Comparison of ENCODE assay signal across 8 mouse cellular contexts in genomic region chr8:91070275-91070859, GRCm38 (mm10). TPM values are rescaled to one million over a fixed set of nuclear protein-coding genes. Genes with fewer than 3 reads are reported as not detected.
DNase-seq lines count a peak whose midpoint lies in the region; ATAC-seq and TF ChIP-seq lines count a peak whose summit lies in the region.

No protein-coding gene starts in this region.

- peak overlapping the region; percentile 90 for H3K4me3 ChIP-seq in forebrain, embryonic 10.5 days
- H3K4me3 ChIP-seq in heart, embryonic 14.5 days (ENCODE audit: control insufficient read depth in 1 of 2, insufficient read depth in 1 of 2, low read depth in 1 of 2, low read length in 2 of 2): peak overlapping the region; percentile 78 to 94
- H3K4me3 ChIP-seq in liver, embryonic 11.5 days (ENCODE audit: low read depth, low read length): peak overlapping the region; percentile 76
- H3K4me3 ChIP-seq in myocyte: peak overlapping the region; percentile 79
- H3K4me3 ChIP-seq in stomach, embryonic 14.5 days (ENCODE audit: low read depth, low read length): peak overlapping the region; percentile 94

- DNase-seq in brain, embryonic 18.5 days (ENCODE audit: low read depth, low spot score): peak; percentile 37
- peak; percentile 60 for DNase-seq in forebrain, embryonic 10.5 days (ENCODE audit: extremely low spot score, low spot score)
- peak; percentile 86 for DNase-seq in kidney, postnatal 10 days
- peak; percentile 71 for DNase-seq in liver, embryonic 11.5 days (ENCODE audit: low spot score)

- TF ChIP-seq POLR2A in myocyte (IDR thresholded peaks at IDR 0.05; ENCODE audit: insufficient read length, low read depth): no peak

- H3K9ac ChIP-seq in heart, embryonic 14.5 days (ENCODE audit: low read length): peak overlapping the region; percentile 89
- H3K9ac ChIP-seq in liver, embryonic 11.5 days (ENCODE audit: low read depth, low read length): peak overlapping the region; percentile 55
- H3K9ac ChIP-seq in stomach, embryonic 14.5 days (replicated peaks; ENCODE audit: low read depth, low read length): peak overlapping the region; percentile 71

- peaks cover 13% of the 10 kb centered on the region for H3K79me2 ChIP-seq in myocyte (ENCODE audit: control insufficient read depth, insufficient read depth)

- WGBS in forebrain, embryonic 10.5 days: under 1% methylated on average over 34 of the region's 34 CpGs
- WGBS in heart, embryonic 14.5 days: under 1% methylated on average over 34 of the region's 34 CpGs
- under 1% methylated on average over 34 of the region's 34 CpGs for WGBS in liver, embryonic 11.5 days
- WGBS in stomach, embryonic 14.5 days: under 1% methylated on average over 34 of the region's 34 CpGs

- peak overlapping the region; percentile 73 for H3K4me2 ChIP-seq in heart, embryonic 14.5 days (ENCODE audit: low read length)
- H3K4me2 ChIP-seq in liver, embryonic 11.5 days: peak overlapping the region; percentile 78
- H3K4me2 ChIP-seq in myocyte (ENCODE audit: low read depth): peak overlapping the region; percentile 94
- H3K4me2 ChIP-seq in stomach, embryonic 14.5 days (replicated peaks; ENCODE audit: low read depth, low read length): peak overlapping the region; percentile 49

- H3K36me3 ChIP-seq in forebrain, embryonic 10.5 days (replicated peaks): no peaks in the 10 kb centered on the region
- peaks cover 5% of the 10 kb centered on the region; the same call in 1 of the 2 replicates for H3K36me3 ChIP-seq in heart, embryonic 14.5 days (ENCODE audit: control insufficient read depth, insufficient read depth, low read length)
- no peaks in the 10 kb centered on the region for H3K36me3 ChIP-seq in liver, embryonic 11.5 days (ENCODE audit: control insufficient read depth, insufficient read depth, low read length)
- no peaks in the 10 kb centered on the region for H3K36me3 ChIP-seq in myocyte (ENCODE audit: control insufficient read depth, insufficient read depth)
- no peaks in the 10 kb centered on the region for H3K36me3 ChIP-seq in stomach, embryonic 14.5 days (ENCODE audit: control insufficient read depth, insufficient read depth, low read length)

- no peaks in the 10 kb centered on the region for H3K27me3 ChIP-seq in forebrain, embryonic 10.5 days (ENCODE audit: poor library complexity, severe bottlenecking)
- no peaks in the 10 kb centered on the region for H3K27me3 ChIP-seq in heart, embryonic 14.5 days (ENCODE audit: control insufficient read depth, insufficient read depth, low read length)
- H3K27me3 ChIP-seq in liver, embryonic 11.5 days (replicated peaks; ENCODE audit: control insufficient read depth, insufficient read depth, low read length): no peaks in the 10 kb centered on the region
- no peaks in the 10 kb centered on the region for H3K27me3 ChIP-seq in myocyte (ENCODE audit: control insufficient read depth, insufficient read depth, insufficient read length)
- no peaks in the 10 kb centered on the region for H3K27me3 ChIP-seq in stomach, embryonic 14.5 days (ENCODE audit: control insufficient read depth, insufficient read depth, low read length)

- ATAC-seq in CD4-positive, CD25-positive, alpha-beta regulatory T cell, adult 4 months: peak; percentile 87
- peak; percentile 78 for ATAC-seq in heart, embryonic 14.5 days (ENCODE audit: insufficient number of reproducible peaks, insufficient read depth, low FRiP score, low read depth)
- peak; percentile 83 for ATAC-seq in liver, embryonic 11.5 days (replicated peaks; ENCODE audit: low FRiP score)
- ATAC-seq in stomach, embryonic 14.5 days (ENCODE audit: insufficient number of reproducible peaks, insufficient read depth, low FRiP score, low read depth): peak; percentile 84

- H3K9me3 ChIP-seq in forebrain, embryonic 10.5 days: no peaks in the 10 kb centered on the region
- H3K9me3 ChIP-seq in heart, embryonic 14.5 days (ENCODE audit: control insufficient read depth, low read length): no peaks in the 10 kb centered on the region
- no peaks in the 10 kb centered on the region for H3K9me3 ChIP-seq in liver, embryonic 11.5 days (ENCODE audit: control insufficient read depth, low read length)
- H3K9me3 ChIP-seq in stomach, embryonic 14.5 days (ENCODE audit: control insufficient read depth, low read depth, low read length): no peaks in the 10 kb centered on the region

- H3ac ChIP-seq in myocyte (ENCODE audit: control insufficient read depth, insufficient read length): peak overlapping the region; percentile 33

- peaks cover 27% of the 10 kb centered on the region for H3K4me1 ChIP-seq in forebrain, embryonic 10.5 days
- peaks cover 5 to 20% of the 10 kb centered on the region in 2 experiments; a peak in 2 of 4 replicates for H3K4me1 ChIP-seq in heart, embryonic 14.5 days (ENCODE audit: control insufficient read depth in 2 of 2, insufficient read depth in 2 of 2, low read length in 2 of 2)
- peaks cover 6% of the 10 kb centered on the region; the same call in 1 of the 2 replicates for H3K4me1 ChIP-seq in liver, embryonic 11.5 days (replicated peaks; ENCODE audit: control insufficient read depth, insufficient read depth, low read length)
- peaks cover 7% of the 10 kb centered on the region for H3K4me1 ChIP-seq in stomach, embryonic 14.5 days (ENCODE audit: control insufficient read depth, insufficient read depth, low read length)

- H3K27ac ChIP-seq in forebrain, embryonic 10.5 days: peak overlapping the region; percentile 86
- H3K27ac ChIP-seq in heart, embryonic 14.5 days (replicated peaks in 1 of 2; ENCODE audit: control insufficient read depth in 1 of 2, insufficient read depth in 1 of 2, low read depth in 2 of 2, low read length in 2 of 2): peak overlapping the region; percentile 75 to 80
- peak overlapping the region; percentile 19 for H3K27ac ChIP-seq in liver, embryonic 11.5 days (ENCODE audit: low read depth, low read length)
- peak overlapping the region; percentile 77 for H3K27ac ChIP-seq in stomach, embryonic 14.5 days (ENCODE audit: low read length)

TF ChIP-seq in myocyte, 11 proteins besides CTCF, POLR2A, EP300 and RAD21:
- no peak for TF ChIP-seq REST (IDR thresholded peaks at IDR 0.05; ENCODE audit: insufficient read depth, insufficient read length)
- TF ChIP-seq MAX (IDR thresholded peaks at IDR 0.05; ENCODE audit: low read depth): no peak
- TF ChIP-seq USF1 (IDR thresholded peaks at IDR 0.05; ENCODE audit: low read depth): no peak
- no peak for TF ChIP-seq CEBPB (IDR thresholded peaks at IDR 0.05; ENCODE audit: insufficient read depth, poor library complexity, severe bottlenecking)
- no peak for TF ChIP-seq SRF (IDR thresholded peaks at IDR 0.05; ENCODE audit: control insufficient read depth, insufficient read length, low read depth)
- TF ChIP-seq MYOG (IDR thresholded peaks at IDR 0.05; ENCODE audit: control insufficient read depth in 1 of 3, insufficient read depth in 1 of 3, insufficient read length in 2 of 3, low read depth in 2 of 3): no peak
- no peak for TF ChIP-seq TCF12 (IDR thresholded peaks at IDR 0.05; ENCODE audit: insufficient read depth, poor library complexity, severe bottlenecking)
- TF ChIP-seq POLR2AphosphoS2 (IDR thresholded peaks at IDR 0.05; ENCODE audit: insufficient read length, low read depth): no peak
TF ChIP-seq in myocyte: peak in this region for 0.

RNA-seq across cellular contexts. Expression of gene Rbl2, which starts 0.5 kb away (rescaled TPM):
- 10 to 100 TPM; 65.5 to 74.2 TPM for polyA plus RNA-seq in CD4-positive, CD25-positive, alpha-beta regulatory T cell, adult 4 months (2017; shearing (Covaris generic))
- polyA plus RNA-seq in forebrain, embryonic 10.5 days (2016; fragmentation: Nextera tagmentation; extraction: Ambion mirVana): 7.2 and 8.2 TPM in 2 replicates
- polyA plus RNA-seq in heart, embryonic 14.5 days (2014; fragmentation: Nextera tagmentation; extraction: Ambion mirVana): 21.1 and 22.6 TPM in 2 replicates
- polyA plus RNA-seq in liver, embryonic 11.5 days (2014; fragmentation: Nextera tagmentation; extraction: Ambion mirVana): 14.6 and 17.7 TPM in 2 replicates
- 7.6 TPM for polyA plus RNA-seq in myocyte (2012; fragmentation: generic; extraction: Trizol)
- 21.0 and 23.2 TPM in 2 replicates for polyA plus RNA-seq in stomach, embryonic 14.5 days (2014; fragmentation: Nextera tagmentation; extraction: Ambion mirVana)

Comparison
In these comparisons a context has a peak if more than half of its experiments do, and no peak if none do; other contexts are left out.
1. Peak in every context shown above with its lines: DNase-seq, ATAC-seq, H3K4me3 ChIP-seq and H3K27ac ChIP-seq.
2. H3K27ac ChIP-seq: peak in every context shown above with its lines; median percentile 86 in forebrain, embryonic 10.5 days; 78 in heart, embryonic 14.5 days; 77 in stomach, embryonic 14.5 days; 19 in liver, embryonic 11.5 days.